Mouse (Mus musculus): ENCODE results near the gene Tspan11.
A peak's percentile ranks its signal among the peaks of the same experiment; 100 is the strongest.

Gene Tspan11

GRCm38 (mm10) chr6:127991509-127992176 is 104.3 kb downstream of the Tspan11 start:
- peak; percentile 82 for DNase-seq (ENCODE audit: low spot score)

DNA sequence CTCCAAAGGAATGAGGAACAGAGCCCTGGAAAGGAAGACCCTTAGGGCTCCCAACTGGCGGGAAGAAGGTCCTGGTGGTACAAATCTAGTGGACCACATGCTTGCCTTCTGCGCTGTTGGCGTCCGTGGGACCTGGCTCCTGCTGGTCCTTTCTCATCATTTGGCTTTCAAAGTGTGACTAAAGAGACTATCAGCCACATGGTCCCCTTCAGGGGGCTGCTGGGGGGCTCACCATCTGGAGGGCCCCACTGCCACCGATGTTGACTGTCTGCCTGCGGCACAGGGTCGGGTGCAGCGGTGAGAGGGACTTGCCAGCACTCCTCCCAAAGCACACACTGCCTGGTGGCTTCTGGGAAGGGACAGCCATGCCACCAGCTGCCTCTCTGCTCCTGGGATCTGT is 105.6 kb downstream of the Tspan11 start:
- DNase-seq (ENCODE audit: low spot score), result no peak

GRCm38 (mm10) chr6:127996928-127997327 is 109.5 kb downstream of the Tspan11 start:
- DNase-seq (ENCODE audit: low spot score), result peak; percentile 20

GRCm38 (mm10) chr6:127999118-127999517 is 111.7 kb downstream of the Tspan11 start:
- DNase-seq (ENCODE audit: low spot score), result no peak

DNA sequence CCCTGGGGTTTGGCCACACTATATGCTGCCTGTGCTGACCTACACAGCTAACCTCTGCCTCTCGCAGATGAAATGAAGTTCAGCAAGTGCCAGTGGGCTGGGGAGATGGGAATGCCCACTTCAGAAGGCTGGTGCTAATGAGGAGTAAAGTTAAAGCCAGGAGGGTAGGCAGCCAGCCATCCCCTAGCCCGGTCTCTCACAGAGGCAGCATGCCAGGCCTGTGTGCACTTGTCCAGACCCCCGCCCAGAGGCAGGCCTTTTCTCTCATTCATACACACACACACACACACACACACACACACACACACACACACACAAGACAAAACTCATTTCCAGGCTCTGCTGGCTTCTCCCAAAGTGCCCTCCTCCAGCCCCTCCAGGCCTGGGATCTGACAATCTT is 113.4 kb downstream of the Tspan11 start:
- no peak for DNase-seq (ENCODE audit: low spot score)

DNA sequence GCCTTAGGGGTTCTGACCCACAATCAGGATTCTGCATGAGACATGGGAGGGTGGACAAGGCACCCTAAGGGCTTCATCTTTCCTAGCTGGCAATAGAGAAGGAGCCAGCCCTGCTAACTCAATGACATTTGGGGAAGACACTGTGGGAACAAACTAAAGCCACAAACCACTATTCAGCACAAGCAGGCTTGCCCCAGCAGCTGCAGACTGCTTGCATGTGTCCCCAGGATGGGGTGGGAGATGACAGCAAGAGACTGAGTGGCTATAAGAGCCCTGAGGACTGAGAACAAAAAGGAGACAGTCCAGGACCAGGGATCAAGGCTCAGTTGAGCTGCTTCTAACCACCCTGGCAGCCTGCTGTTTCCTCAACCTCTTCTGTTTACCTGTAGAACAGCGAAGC is 114.2 kb downstream of the Tspan11 start:
- no peak for DNase-seq (ENCODE audit: low spot score)

- no peak for DNase-seq (ENCODE audit: low spot score)
These were observed 114.7 kb downstream of the Tspan11 start for GRCm38 (mm10) chr6:128002104-128002503.

GRCm38 (mm10) chr6:128002667-128003066 is 115.3 kb downstream of the Tspan11 start:
- DNase-seq (ENCODE audit: low spot score), result no peak

GRCm38 (mm10) chr6:128003542-128003941 is 116.2 kb downstream of the Tspan11 start:
- no peak for DNase-seq (ENCODE audit: low spot score)
